Comparison of ENCODE assay signal across 23 mouse cellular contexts in the genomic region with DNA sequence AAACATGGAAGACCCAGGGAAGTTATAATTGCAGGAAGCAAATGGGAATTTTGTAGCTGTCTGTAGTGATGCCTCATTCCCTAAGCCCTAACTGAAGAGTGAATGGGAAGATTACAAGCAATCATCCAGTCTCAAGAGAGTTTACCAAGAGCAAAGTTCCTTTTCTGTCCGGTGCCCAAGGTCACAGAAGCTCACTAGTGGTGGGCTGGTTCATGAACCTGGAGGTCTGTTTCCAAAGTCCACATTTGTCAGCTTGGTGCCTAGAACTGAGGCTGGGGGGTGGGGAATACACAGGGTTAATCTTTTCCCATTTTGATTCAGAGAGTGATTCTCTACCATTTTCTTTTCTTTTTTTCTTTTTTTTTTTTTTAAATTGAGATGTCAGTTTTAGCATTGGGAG. TPM values are rescaled to one million over a fixed set of nuclear protein-coding genes. Genes with fewer than 3 reads are reported as not detected.
"Had no signal": no experiment of that assay in that cellular context is flagged by ENCODE, and none has a peak within 500 bp of the region (broad histone marks: within the 10 kb centered on the region; RNA-seq: fewer than 3 reads in every experiment).

No protein-coding gene starts in this region.

- H3K27ac ChIP-seq: hindbrain, embryonic 15.5 days; kidney, embryonic 15.5 days; layer of hippocampus, adult 2 months; left cerebral cortex, adult 2 months; macrophage; midbrain, embryonic 10.5 days; midbrain, embryonic 13.5 days; neural tube, embryonic 13.5 days; stomach, postnatal 0 days had no signal

- H3K27me3 ChIP-seq: kidney, embryonic 15.5 days had no signal

- ATAC-seq: intestine, postnatal 0 days; lung, postnatal 0 days; midbrain, embryonic 13.5 days; midbrain, embryonic 16.5 days had no signal

- H3K4me3 ChIP-seq: hindbrain, embryonic 15.5 days; kidney, embryonic 15.5 days; layer of hippocampus, adult 2 months; left cerebral cortex, adult 2 months; midbrain, embryonic 10.5 days; midbrain, embryonic 13.5 days; myocyte; neural tube, embryonic 13.5 days had no signal

- H3K9me3 ChIP-seq: hindbrain, embryonic 15.5 days; kidney, embryonic 15.5 days; midbrain, embryonic 10.5 days; midbrain, embryonic 13.5 days; neural tube, embryonic 13.5 days had no signal

- H3K9ac ChIP-seq: hindbrain, embryonic 15.5 days; kidney, embryonic 15.5 days; lung, embryonic 14.5 days; midbrain, embryonic 13.5 days; neural tube, embryonic 13.5 days had no signal

- DNase-seq: kidney, postnatal 25 days; layer of hippocampus, adult 9-11 months; lung, embryonic 14.5 days; right cerebral cortex, postnatal 14 days; right cerebral cortex, postnatal 4 days; thymus, adult 2 months; thymus, postnatal 14 days; thymus, postnatal 4 days had no signal

- H3K4me2 ChIP-seq: hindbrain, embryonic 15.5 days; kidney, embryonic 15.5 days; lung, embryonic 14.5 days; midbrain, embryonic 13.5 days; neural tube, embryonic 13.5 days had no signal

- H3K36me3 ChIP-seq: hindbrain, embryonic 15.5 days; midbrain, embryonic 10.5 days; midbrain, embryonic 13.5 days; neural tube, embryonic 13.5 days had no signal

RNA-seq across cellular contexts. Expression of a gene that starts 11.3 kb away (rescaled TPM):
- total RNA-seq: monocyte, adult 5-6 weeks; neutrophil, adult 5-6 weeks had no signal
